Comparison of ENCODE assay signal across 8 mouse cellular contexts in genomic region chr15:80948145-80949135, GRCm38 (mm10). TPM values are rescaled to one million over a fixed set of nuclear protein-coding genes. Genes with fewer than 3 reads are reported as not detected.
DNase-seq lines count a peak whose midpoint lies in the region; ATAC-seq and TF ChIP-seq lines count a peak whose summit lies in the region.

Gene Adsl, plus strand, starts transcription at chr15:80948490.

- intact Hi-C loops in heart, postnatal 36 days (cut with DNase I), result loop anchor here (5.0 to 10.0 kb wide), 2 partner anchors 241 to 684 kb away; partner anchors contain the start of gene Rps19bp1

- WGBS in forebrain, embryonic 16.5 days, result under 1% methylated on average over 63 of the region's 63 CpGs
- under 1% methylated on average over 63 of the region's 63 CpGs for WGBS in lung, embryonic 14.5 days
- under 1% methylated on average over 63 of the region's 63 CpGs for WGBS in olfactory bulb, adult 2 months
- under 1% methylated on average over 63 of the region's 63 CpGs for WGBS in thymus, adult 2 months

- peak; percentile 98 for TF ChIP-seq CTCF in layer of hippocampus, adult 2 months (conservative IDR thresholded peaks at IDR 0.05)
- peak; percentile 96 for TF ChIP-seq CTCF in lung, embryonic 14.5 days (IDR thresholded peaks at IDR 0.05; ENCODE audit: low read depth)
- peak; percentile 100 for TF ChIP-seq CTCF in olfactory bulb, adult 2 months (IDR thresholded peaks at IDR 0.05; ENCODE audit: insufficient read depth, low read depth, low read length)
- peak; percentile 98 for TF ChIP-seq CTCF in thymus, adult 2 months (IDR thresholded peaks at IDR 0.05; ENCODE audit: borderline replicate concordance, control insufficient read depth, extremely low read depth, insufficient read depth, low read length, poor library complexity)

- TF ChIP-seq POLR2A in olfactory bulb, adult 2 months (IDR thresholded peaks at IDR 0.05; ENCODE audit: insufficient read depth, low read depth, low read length), result peak; percentile 79
- peak; percentile 46; the same call in 1 of the 2 replicates for TF ChIP-seq POLR2A in thymus, adult 2 months (IDR thresholded peaks at IDR 0.05; ENCODE audit: control insufficient read depth, extremely low read depth, insufficient read depth, low read length, poor library complexity)

- H3K4me3 ChIP-seq in ES-E14 (ENCODE audit: insufficient read depth in 1 of 2, low read depth in 1 of 2, low read length in 2 of 2, poor library complexity in 1 of 2, severe bottlenecking in 1 of 2), result peak within 1 kb of the TSS; percentile 81 to 90
- peak within 1 kb of the TSS; percentile 98 for H3K4me3 ChIP-seq in forebrain, embryonic 16.5 days (replicated peaks; ENCODE audit: low read length)
- peak within 1 kb of the TSS; percentile 97 for H3K4me3 ChIP-seq in layer of hippocampus, adult 2 months
- H3K4me3 ChIP-seq in lung, embryonic 14.5 days (ENCODE audit: low read depth, low read length), result peak within 1 kb of the TSS; percentile 68
- peak within 1 kb of the TSS; percentile 84 for H3K4me3 ChIP-seq in olfactory bulb, adult 2 months (ENCODE audit: insufficient read depth, low read depth, low read length)
- peak within 1 kb of the TSS; percentile 87 for H3K4me3 ChIP-seq in thymus, adult 2 months (ENCODE audit: control insufficient read depth, insufficient read depth, low read length)

- no peaks in the 10 kb centered on the region for H3K27me3 ChIP-seq in forebrain, embryonic 16.5 days (replicated peaks; ENCODE audit: control insufficient read depth, insufficient read depth, low read length)
- H3K27me3 ChIP-seq in lung, embryonic 14.5 days (ENCODE audit: insufficient read depth, low read length), result no peaks in the 10 kb centered on the region
- no peaks in the 10 kb centered on the region for H3K27me3 ChIP-seq in thymus, adult 2 months (ENCODE audit: control insufficient read depth, insufficient read depth, low read length)

- peak within 1 kb of the TSS; percentile 89 for H3K9ac ChIP-seq in ES-E14 (ENCODE audit: insufficient read depth, low read depth, low read length, poor library complexity, severe bottlenecking)
- peak within 1 kb of the TSS; percentile 77 for H3K9ac ChIP-seq in forebrain, embryonic 16.5 days (replicated peaks; ENCODE audit: low read depth, low read length)
- H3K9ac ChIP-seq in lung, embryonic 14.5 days, result peak within 1 kb of the TSS; percentile 58

- peaks cover 0 to 6% of the 10 kb centered on the region in 2 experiments; a peak in 2 of 4 replicates for H3K4me1 ChIP-seq in ES-E14 (ENCODE audit: control insufficient read depth in 2 of 2, insufficient read depth in 2 of 2, low read length in 2 of 2, poor library complexity in 1 of 2)
- H3K4me1 ChIP-seq in forebrain, embryonic 16.5 days (replicated peaks; ENCODE audit: control insufficient read depth, insufficient read depth, low read length), result peaks cover 12% of the 10 kb centered on the region
- peaks cover 3% of the 10 kb centered on the region for H3K4me1 ChIP-seq in lung, embryonic 14.5 days (ENCODE audit: insufficient read depth)
- peaks cover 9% of the 10 kb centered on the region for H3K4me1 ChIP-seq in olfactory bulb, adult 2 months (ENCODE audit: control insufficient read depth, insufficient read depth, low read length)
- peaks cover 9% of the 10 kb centered on the region for H3K4me1 ChIP-seq in thymus, adult 2 months (replicated peaks; ENCODE audit: control insufficient read depth, insufficient read depth, low read length)

- no peaks in the 10 kb centered on the region for H3K9me3 ChIP-seq in ES-E14 (ENCODE audit: control insufficient read depth, insufficient read depth, low read depth, low read length)
- H3K9me3 ChIP-seq in forebrain, embryonic 16.5 days (ENCODE audit: control insufficient read depth, low read length), result no peaks in the 10 kb centered on the region
- H3K9me3 ChIP-seq in lung, embryonic 14.5 days (ENCODE audit: low read depth, low read length), result no peaks in the 10 kb centered on the region

- peaks cover 16% of the 10 kb centered on the region for H3K36me3 ChIP-seq in ES-E14 (ENCODE audit: control insufficient read depth, insufficient read depth, low read length, poor library complexity, severe bottlenecking)
- peaks cover 6% of the 10 kb centered on the region for H3K36me3 ChIP-seq in forebrain, embryonic 16.5 days (ENCODE audit: control insufficient read depth, insufficient read depth)
- H3K36me3 ChIP-seq in lung, embryonic 14.5 days (ENCODE audit: insufficient read depth), result peaks cover 15% of the 10 kb centered on the region
- peaks cover 15% of the 10 kb centered on the region for H3K36me3 ChIP-seq in thymus, adult 2 months (ENCODE audit: control insufficient read depth, insufficient read depth, low read length)

- ATAC-seq in forebrain, embryonic 16.5 days, result peak; percentile 97
- ATAC-seq in lung, embryonic 14.5 days (ENCODE audit: insufficient read depth), result peak; percentile 95

- peak within 1 kb of the TSS; percentile 79 for H3K4me2 ChIP-seq in forebrain, embryonic 16.5 days (ENCODE audit: low read length)
- peak within 1 kb of the TSS; percentile 66 for H3K4me2 ChIP-seq in lung, embryonic 14.5 days

- DNase-seq in ES-E14 (ENCODE audit: low read depth, low spot score), result peak; percentile 82
- peak; percentile 83 for DNase-seq in cerebellum, adult 11-12 months
- DNase-seq in heart, postnatal 36 days, result peak; percentile 90 to 91
- DNase-seq in layer of hippocampus, adult 2 months (ENCODE audit: low spot score in 2 of 2), result peak; percentile 79 to 82
- peak; percentile 96 for DNase-seq in lung, embryonic 14.5 days
- peak; percentile 82 for DNase-seq in thymus, adult 2 months

- in situ Hi-C loops in ES-E14 (cut with MboI; ENCODE audit: low sequenced_read_pairs in 2 of 2, unreplicated experiment in 2 of 2), result no loop called here

- H3K27ac ChIP-seq in ES-E14 (ENCODE audit: insufficient read depth, low read depth, low read length, poor library complexity, severe bottlenecking), result peak within 1 kb of the TSS; percentile 80
- H3K27ac ChIP-seq in forebrain, embryonic 16.5 days (ENCODE audit: low read length), result peak within 1 kb of the TSS; percentile 77
- H3K27ac ChIP-seq in layer of hippocampus, adult 2 months, result peak within 1 kb of the TSS; percentile 80
- H3K27ac ChIP-seq in lung, embryonic 14.5 days (ENCODE audit: low read depth), result peak within 1 kb of the TSS; percentile 83
- H3K27ac ChIP-seq in olfactory bulb, adult 2 months (ENCODE audit: insufficient read depth, low read depth, low read length), result 0 out of 2 replicates have a peak within 1 kb of the TSS, but pooled peaks have one; percentile 18
- peak within 1 kb of the TSS; percentile 72; the same call in 1 of the 2 replicates for H3K27ac ChIP-seq in thymus, adult 2 months (ENCODE audit: control insufficient read depth, insufficient read depth, low read length)

TF ChIP-seq in ES-E14, 5 proteins besides CTCF, POLR2A, EP300 and RAD21:
- TF ChIP-seq CHD2 (IDR thresholded peaks at IDR 0.05; ENCODE audit: low read depth, low read length) (no peak), HCFC1 (IDR thresholded peaks at IDR 0.05; ENCODE audit: borderline replicate concordance, insufficient read depth, low read length) (peak; percentile 62; the same call in 1 of the 2 replicates), ZNF384 (IDR thresholded peaks at IDR 0.05; ENCODE audit: low read depth, low read length) (no peak), ZC3H11A (IDR thresholded peaks at IDR 0.05; ENCODE audit: borderline replicate concordance, low read depth, low read length) (no peak)

RNA-seq across cellular contexts. Expression of gene Adsl, which starts in this region (rescaled TPM):
- total RNA-seq in ES-E14 (2012; rRNA removed), result 124 and 166 TPM in 2 replicates
- polyA plus RNA-seq in forebrain, embryonic 16.5 days (2015; fragmentation: Nextera tagmentation; extraction: Ambion mirVana), result 101 and 112 TPM in 2 replicates
- 10 to 100 TPM; 86.9 to 92.6 TPM for total RNA-seq in heart, postnatal 36 days (2021)
- 10 to 100 TPM; 24.2 to 28.0 TPM for total RNA-seq in layer of hippocampus, adult 2 months (2021)
- polyA plus RNA-seq in lung, embryonic 14.5 days (2014; fragmentation: Nextera tagmentation; extraction: Ambion mirVana), result 164 and 168 TPM in 2 replicates
- not detected in 2 replicates for polyA plus RNA-seq in olfactory bulb, adult 2 months (2012; ENCODE audit: insufficient read depth, insufficient read length, low replicate concordance, missing spikeins)
- polyA plus RNA-seq in thymus, adult 2 months (2012; rRNA removed), result 93.3 and 105 TPM in 2 replicates

Comparison
In these comparisons a context has a peak if more than half of its experiments do, and no peak if none do; other contexts are left out.
1. Peak in every context shown above with its lines: DNase-seq, ATAC-seq, H3K4me3 ChIP-seq and H3K27ac ChIP-seq.
2. RNA of gene Adsl (polyA plus RNA-seq): 164 to 168 TPM in lung, embryonic 14.5 days, 101 to 112 TPM in forebrain, embryonic 16.5 days and 93.3 to 105 TPM in thymus, adult 2 months; not detected in olfactory bulb, adult 2 months; every median in the first group is over 10 times any median in the second.
3. H3K27ac ChIP-seq: peak in every context shown above with its lines; median percentile 83 in lung, embryonic 14.5 days; 80 in ES-E14; 80 in layer of hippocampus, adult 2 months; 77 in forebrain, embryonic 16.5 days; 72 in thymus, adult 2 months; 18 in olfactory bulb, adult 2 months.